Mouse (Mus musculus) lung, embryonic 15.5 days (tissue): ENCODE measurements around the gene Gpr107. TPM values are rescaled to one million over a fixed set of nuclear protein-coding genes. Genes with fewer than 3 reads are reported as not detected.

Experiments
- ATAC-seq: fragments of 200-750 bp; cut with Nextera tagmentation; 2 replicates; pipeline ENCODE4 v1.8.0; 2017; ENCODE audit warnings: moderate number of reproducible peaks, borderline replicate concordance; ENCODE audit not compliant: low FRiP score, low TSS enrichment; ENCODE audit errors: extremely low read depth
- H3K27ac ChIP-seq: fragments of 300-500 bp; sonication (generic); 2 replicates; pipeline ENCODE4 v1.5.1; 2015; ENCODE audit warnings: moderate library complexity, mild to moderate bottlenecking, inconsistent platforms
- H3K27me3 ChIP-seq: fragments of 300-500 bp; sonication (generic); 2 replicates; pipeline ENCODE4 v1.6.1; 2015; ENCODE audit warnings: inconsistent platforms
- H3K36me3 ChIP-seq: fragments of 300-500 bp; sonication (generic); 2 replicates; pipeline ENCODE4 v1.6.1; 2015; ENCODE audit warnings: inconsistent platforms
- H3K4me1 ChIP-seq: fragments of 300-500 bp; sonication (generic); 2 replicates; pipeline ENCODE4 v1.6.1; 2015; ENCODE audit warnings: inconsistent platforms
- H3K4me2 ChIP-seq: fragments of 300-500 bp; sonication (generic); 2 replicates; pipeline ENCODE4 v1.6.1; 2015; ENCODE audit warnings: inconsistent platforms, mild to moderate bottlenecking, moderate library complexity
- H3K4me3 ChIP-seq: fragments of 300-500 bp; sonication (generic); 2 replicates; pipeline ENCODE4 v1.5.1; 2015; ENCODE audit warnings: mild to moderate bottlenecking, inconsistent platforms
- H3K9ac ChIP-seq: fragments of 300-500 bp; sonication (generic); 2 replicates; pipeline ENCODE4 v1.6.1; 2015; ENCODE audit warnings: inconsistent platforms
- H3K9me3 ChIP-seq: fragments of 300-500 bp; sonication (generic); 2 replicates; pipeline ENCODE4 v1.6.1; 2016; ENCODE audit warnings: inconsistent platforms
- WGBS: fragments of 180-500 bp; shearing (Covaris S2); methylation state at CpG from one replicate; pipeline ENCODE4 v1.1.7; 2015; 5-methylcytosine and 5-hydroxymethylcytosine counted together
- polyA plus RNA-seq: library from polyadenylated mRNA; unstranded; fragments of >200 nt; fragmentation: Nextera tagmentation; extraction: Ambion mirVana; gene quantifications from 2 replicates; pipeline ENCODE4 v1.2.1, GENCODE M21; 2015

Gpr107 gene
- polyA plus RNA-seq, 1 experiment from 2014 or later, result 33.3 TPM

- Histone ChIP-seq H3K27me3 (no peaks in the 10 kb centered on the region), H3K36me3 (peaks cover 62% of the 10 kb centered on the region), H3K4me2 (no peak overlapping the region), H3K4me1 (no peaks in the 10 kb centered on the region; the same call in 1 of the 2 replicates), H3K4me3 (no peak overlapping the region), H3K9ac (no peak overlapping the region), H3K9me3 (no peaks in the 10 kb centered on the region), H3K27ac (no peak overlapping the region)
- WGBS, result 90% methylated on average over 1 of the region's 1 CpGs
- ATAC-seq, result no peak
Measured at GRCm38 (mm10) chr2:31183830-31184229, 31.7 kb downstream of the Gpr107 start.

GRCm38 (mm10) chr2:31188691-31189090 is 36.6 kb downstream of the Gpr107 start:
- H3K27me3 ChIP-seq, result no peaks in the 10 kb centered on the region
- H3K9me3 ChIP-seq, result no peaks in the 10 kb centered on the region
- H3K4me3 ChIP-seq, result no peak overlapping the region
- no peak overlapping the region for H3K4me2 ChIP-seq
- 95% methylated on average over 1 of the region's 1 CpGs for WGBS
- no peak for ATAC-seq
- H3K4me1 ChIP-seq, result no peaks in the 10 kb centered on the region
- no peak overlapping the region for H3K27ac ChIP-seq
- peaks cover 72% of the 10 kb centered on the region for H3K36me3 ChIP-seq
- H3K9ac ChIP-seq, result no peak overlapping the region

- H3K9me3 ChIP-seq, result no peaks in the 10 kb centered on the region
- H3K4me3 ChIP-seq, result no peak overlapping the region
- 88% methylated on average over 3 of the region's 3 CpGs for WGBS
- H3K36me3 ChIP-seq, result peaks cover 65% of the 10 kb centered on the region
- no peak overlapping the region for H3K9ac ChIP-seq
- no peaks in the 10 kb centered on the region for H3K4me1 ChIP-seq
- no peaks in the 10 kb centered on the region for H3K27me3 ChIP-seq
- ATAC-seq, result no peak
- no peak overlapping the region for H3K27ac ChIP-seq
- H3K4me2 ChIP-seq, result no peak overlapping the region
Measured at GRCm38 (mm10) chr2:31189654-31190053, 37.5 kb downstream of the Gpr107 start.

- Histone ChIP-seq H3K4me2 (no peak overlapping the region), H3K27me3 (no peaks in the 10 kb centered on the region), H3K9me3 (no peaks in the 10 kb centered on the region), H3K4me3 (no peak overlapping the region), H3K27ac (no peak overlapping the region), H3K36me3 (peaks cover 58% of the 10 kb centered on the region), H3K4me1 (no peaks in the 10 kb centered on the region), H3K9ac (no peak overlapping the region)
- no peak for ATAC-seq
- WGBS, result 80% methylated on average over 8 of the region's 8 CpGs
Measured at GRCm38 (mm10) chr2:31191765-31192164, 39.6 kb downstream of the Gpr107 start.

GRCm38 (mm10) chr2:31194356-31195021 is 42.4 kb downstream of the Gpr107 start:
- Histone ChIP-seq H3K27me3 (no peaks in the 10 kb centered on the region), H3K4me3 (no peak overlapping the region), H3K4me2 (no peak overlapping the region), H3K36me3 (peaks cover 42% of the 10 kb centered on the region), H3K27ac (no peak overlapping the region), H3K9ac (no peak overlapping the region), H3K4me1 (no peaks in the 10 kb centered on the region), H3K9me3 (no peaks in the 10 kb centered on the region)
- no peak for ATAC-seq
- 68% methylated on average over 7 of the region's 7 CpGs for WGBS

GRCm38 (mm10) chr2:31198621-31199020 is 46.5 kb downstream of the Gpr107 start:
- Histone ChIP-seq H3K4me1 (no peaks in the 10 kb centered on the region), H3K4me3 (no peak overlapping the region), H3K9me3 (no peaks in the 10 kb centered on the region), H3K27me3 (no peaks in the 10 kb centered on the region), H3K36me3 (peaks cover 17% of the 10 kb centered on the region), H3K27ac (no peak overlapping the region), H3K9ac (no peak overlapping the region), H3K4me2 (no peak overlapping the region)
- ATAC-seq, result no peak
- 73% methylated on average over 4 of the region's 4 CpGs for WGBS

- Histone ChIP-seq H3K4me1 (no peaks in the 10 kb centered on the region), H3K27me3 (no peaks in the 10 kb centered on the region), H3K4me2 (no peak overlapping the region), H3K9ac (no peak overlapping the region), H3K27ac (no peak overlapping the region), H3K4me3 (no peak overlapping the region), H3K9me3 (no peaks in the 10 kb centered on the region), H3K36me3 (peaks cover 12% of the 10 kb centered on the region)
- ATAC-seq, result no peak
- 91% methylated on average over 2 of the region's 2 CpGs for WGBS
Measured at GRCm38 (mm10) chr2:31200051-31200450, 47.9 kb downstream of the Gpr107 start.

- H3K4me2 ChIP-seq, result no peak overlapping the region
- 85% methylated on average over 7 of the region's 7 CpGs for WGBS
- no peak overlapping the region for H3K9ac ChIP-seq
- no peak overlapping the region for H3K27ac ChIP-seq
- no peaks in the 10 kb centered on the region for H3K9me3 ChIP-seq
- no peak for ATAC-seq
- H3K4me1 ChIP-seq, result no peaks in the 10 kb centered on the region
- no peaks in the 10 kb centered on the region for H3K27me3 ChIP-seq
- H3K36me3 ChIP-seq, result peaks cover 9% of the 10 kb centered on the region
- no peak overlapping the region for H3K4me3 ChIP-seq
Measured at GRCm38 (mm10) chr2:31201851-31202250, 49.7 kb downstream of the Gpr107 start.

GRCm38 (mm10) chr2:31202357-31202756 is 50.2 kb downstream of the Gpr107 start:
- H3K4me1 ChIP-seq, result no peaks in the 10 kb centered on the region
- no peak overlapping the region for H3K9ac ChIP-seq
- no peak overlapping the region for H3K4me2 ChIP-seq
- H3K4me3 ChIP-seq, result no peak overlapping the region
- 35% methylated on average over 3 of the region's 3 CpGs for WGBS
- peaks cover 8% of the 10 kb centered on the region; the same call in 1 of the 2 replicates for H3K36me3 ChIP-seq
- no peaks in the 10 kb centered on the region for H3K9me3 ChIP-seq
- H3K27me3 ChIP-seq, result no peaks in the 10 kb centered on the region
- no peak overlapping the region for H3K27ac ChIP-seq
- ATAC-seq, result no peak

- H3K4me3 ChIP-seq, result no peak overlapping the region
- ATAC-seq, result no peak
- H3K27ac ChIP-seq, result no peak overlapping the region
- WGBS, result 75% methylated on average over 4 of the region's 4 CpGs
- peaks cover 13% of the 10 kb centered on the region; the same call in 1 of the 2 replicates for H3K36me3 ChIP-seq
- no peak overlapping the region for H3K4me2 ChIP-seq
- no peaks in the 10 kb centered on the region for H3K4me1 ChIP-seq
- H3K9me3 ChIP-seq, result no peaks in the 10 kb centered on the region
- no peak overlapping the region for H3K9ac ChIP-seq
- H3K27me3 ChIP-seq, result no peaks in the 10 kb centered on the region
Measured at GRCm38 (mm10) chr2:31202956-31203355, 50.8 kb downstream of the Gpr107 start.

GRCm38 (mm10) chr2:31204677-31205076 is 52.6 kb downstream of the Gpr107 start:
- Histone ChIP-seq H3K27ac (no peak overlapping the region), H3K4me2 (no peak overlapping the region), H3K9ac (no peak overlapping the region), H3K27me3 (no peaks in the 10 kb centered on the region), H3K4me1 (no peaks in the 10 kb centered on the region), H3K36me3 (peaks cover 15% of the 10 kb centered on the region), H3K4me3 (no peak overlapping the region), H3K9me3 (no peaks in the 10 kb centered on the region)
- ATAC-seq, result no peak
- 86% methylated on average over 5 of the region's 5 CpGs for WGBS

GRCm38 (mm10) chr2:31206211-31206610 is 54.1 kb downstream of the Gpr107 start:
- WGBS, result 70% methylated on average over 4 of the region's 4 CpGs
- no peaks in the 10 kb centered on the region for H3K27me3 ChIP-seq
- H3K9ac ChIP-seq, result no peak overlapping the region
- no peak overlapping the region for H3K27ac ChIP-seq
- no peaks in the 10 kb centered on the region for H3K9me3 ChIP-seq
- H3K4me1 ChIP-seq, result no peaks in the 10 kb centered on the region
- H3K4me3 ChIP-seq, result no peak overlapping the region
- peaks cover 26% of the 10 kb centered on the region for H3K36me3 ChIP-seq
- H3K4me2 ChIP-seq, result no peak overlapping the region
- no peak for ATAC-seq

- H3K36me3 ChIP-seq, result peaks cover 26% of the 10 kb centered on the region
- no peaks in the 10 kb centered on the region for H3K9me3 ChIP-seq
- H3K4me3 ChIP-seq, result no peak overlapping the region
- ATAC-seq, result no peak
- 57% methylated on average over 8 of the region's 8 CpGs for WGBS
- H3K9ac ChIP-seq, result no peak overlapping the region
- no peaks in the 10 kb centered on the region for H3K27me3 ChIP-seq
- no peaks in the 10 kb centered on the region for H3K4me1 ChIP-seq
- no peak overlapping the region for H3K27ac ChIP-seq
- no peak overlapping the region for H3K4me2 ChIP-seq
Measured at GRCm38 (mm10) chr2:31206882-31207281, 54.8 kb downstream of the Gpr107 start.
